Mouse (Mus musculus): Measurements from ENCODE around the gene Phlpp1.

The Phlpp1 gene

DNA sequence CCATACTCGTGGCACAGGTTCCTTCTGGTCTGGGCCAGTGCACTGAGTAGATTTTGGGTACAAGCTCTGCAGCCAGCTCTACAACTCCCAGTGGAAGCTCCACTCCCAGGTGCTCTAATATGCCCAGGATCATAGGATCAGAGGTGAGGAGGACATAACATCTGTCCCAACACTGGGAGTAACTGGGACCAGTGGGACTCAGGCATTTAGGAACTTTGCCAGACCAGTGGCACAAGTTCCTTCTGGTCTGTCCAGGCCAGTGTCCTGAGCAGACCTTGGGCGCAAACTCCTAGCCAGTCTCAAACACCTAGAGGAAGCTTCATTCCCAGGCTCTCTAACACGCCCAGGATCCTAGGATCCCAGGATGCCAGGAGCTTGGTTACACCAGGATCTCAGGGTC is 72.7 kb downstream of the Phlpp1 start:
- H3K27me3 ChIP-seq (ENCODE audit: insufficient read depth, low read length) = no peaks in the 10 kb centered on the region
- H3K4me1 ChIP-seq (replicated peaks; ENCODE audit: low read depth, low read length) = no peaks in the 10 kb centered on the region
- H3K36me3 ChIP-seq (ENCODE audit: insufficient read depth, low read length) = no peaks in the 10 kb centered on the region
- no peak overlapping the region for H3K4me3 ChIP-seq (replicated peaks; ENCODE audit: low read length)
- no peak for TF ChIP-seq NANOG (IDR thresholded peaks at IDR 0.05; ENCODE audit: borderline replicate concordance, low read length)
- H3K9me3 ChIP-seq (ENCODE audit: low read length) = peaks cover 26% of the 10 kb centered on the region

DNA sequence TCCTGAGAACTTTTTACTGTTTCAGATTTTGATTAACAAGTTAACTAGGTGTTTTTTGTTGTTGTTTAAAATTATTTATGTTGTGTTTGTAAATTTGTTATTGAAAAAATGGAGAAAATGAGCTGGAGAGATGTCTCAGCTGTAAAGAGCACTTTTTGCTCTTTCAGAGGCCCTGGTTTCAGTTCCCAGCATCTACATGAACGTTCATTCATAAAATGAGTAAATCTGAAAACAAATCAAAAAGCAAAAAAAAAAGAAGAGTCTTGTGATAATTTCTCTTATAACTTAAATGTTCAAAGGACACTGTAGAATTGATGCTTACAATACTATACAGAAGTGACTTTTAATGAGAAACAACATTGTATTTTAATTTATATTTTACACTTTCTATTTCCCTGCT is 82.5 kb downstream of the Phlpp1 start:
- Histone ChIP-seq H3K4me1 (replicated peaks; ENCODE audit: low read depth, low read length) (no peaks in the 10 kb centered on the region), H3K36me3 (ENCODE audit: insufficient read depth, low read length) (no peaks in the 10 kb centered on the region), H3K4me3 (replicated peaks; ENCODE audit: low read length) (no peak overlapping the region), H3K9me3 (ENCODE audit: low read length) (no peaks in the 10 kb centered on the region), H3K27me3 (ENCODE audit: insufficient read depth, low read length) (no peaks in the 10 kb centered on the region)
- TF ChIP-seq CTCF (conservative IDR thresholded peaks at IDR 0.05; ENCODE audit: low read length) (no peak), NANOG (IDR thresholded peaks at IDR 0.05; ENCODE audit: borderline replicate concordance, low read length) (no peak), POU5F1 (IDR thresholded peaks at IDR 0.05; ENCODE audit: borderline replicate concordance, low read length) (no peak)

- Histone ChIP-seq H3K4me1 (replicated peaks; ENCODE audit: low read depth, low read length) (no peaks in the 10 kb centered on the region), H3K27me3 (ENCODE audit: insufficient read depth, low read length) (no peaks in the 10 kb centered on the region), H3K4me3 (replicated peaks; ENCODE audit: low read length) (no peak overlapping the region), H3K9me3 (ENCODE audit: low read length) (no peaks in the 10 kb centered on the region), H3K36me3 (ENCODE audit: insufficient read depth, low read length) (no peaks in the 10 kb centered on the region)
- TF ChIP-seq NANOG (IDR thresholded peaks at IDR 0.05; ENCODE audit: borderline replicate concordance, low read length) (no peak), CTCF (conservative IDR thresholded peaks at IDR 0.05; ENCODE audit: low read length) (no peak), POU5F1 (IDR thresholded peaks at IDR 0.05; ENCODE audit: borderline replicate concordance, low read length) (no peak)
Observed at GRCm38 (mm10) chr1:106257176-106257575, 85.6 kb downstream of the Phlpp1 start.

- no peaks in the 10 kb centered on the region for H3K27me3 ChIP-seq (ENCODE audit: insufficient read depth, low read length)
- TF ChIP-seq NANOG (IDR thresholded peaks at IDR 0.05; ENCODE audit: borderline replicate concordance, low read length) = no peak
- TF ChIP-seq CTCF (conservative IDR thresholded peaks at IDR 0.05; ENCODE audit: low read length) = no peak
- TF ChIP-seq POU5F1 (IDR thresholded peaks at IDR 0.05; ENCODE audit: borderline replicate concordance, low read length) = no peak
- no peaks in the 10 kb centered on the region for H3K36me3 ChIP-seq (ENCODE audit: insufficient read depth, low read length)
Observed at GRCm38 (mm10) chr1:106268028-106268799, 96.7 kb downstream of the Phlpp1 start.

GRCm38 (mm10) chr1:106269337-106269736 is 97.8 kb downstream of the Phlpp1 start:
- Histone ChIP-seq H3K36me3 (ENCODE audit: insufficient read depth, low read length) (no peaks in the 10 kb centered on the region), H3K4me3 (replicated peaks; ENCODE audit: low read length) (no peak overlapping the region), H3K9me3 (ENCODE audit: low read length) (no peaks in the 10 kb centered on the region), H3K27me3 (ENCODE audit: insufficient read depth, low read length) (no peaks in the 10 kb centered on the region), H3K4me1 (replicated peaks; ENCODE audit: low read depth, low read length) (peaks cover 16% of the 10 kb centered on the region)
- no peak for TF ChIP-seq POU5F1 (IDR thresholded peaks at IDR 0.05; ENCODE audit: borderline replicate concordance, low read length)
- TF ChIP-seq CTCF (conservative IDR thresholded peaks at IDR 0.05; ENCODE audit: low read length) = no peak
- no peak for TF ChIP-seq NANOG (IDR thresholded peaks at IDR 0.05; ENCODE audit: borderline replicate concordance, low read length)

More at GRCm38 (mm10) chr1:106268028-106268799, 96.7 kb downstream of the Phlpp1 start:
- Histone ChIP-seq H3K4me1 (replicated peaks; ENCODE audit: low read depth, low read length) (peaks cover 9% of the 10 kb centered on the region), H3K9me3 (ENCODE audit: low read length) (no peaks in the 10 kb centered on the region), H3K4me3 (replicated peaks; ENCODE audit: low read length) (no peak overlapping the region)

DNA sequence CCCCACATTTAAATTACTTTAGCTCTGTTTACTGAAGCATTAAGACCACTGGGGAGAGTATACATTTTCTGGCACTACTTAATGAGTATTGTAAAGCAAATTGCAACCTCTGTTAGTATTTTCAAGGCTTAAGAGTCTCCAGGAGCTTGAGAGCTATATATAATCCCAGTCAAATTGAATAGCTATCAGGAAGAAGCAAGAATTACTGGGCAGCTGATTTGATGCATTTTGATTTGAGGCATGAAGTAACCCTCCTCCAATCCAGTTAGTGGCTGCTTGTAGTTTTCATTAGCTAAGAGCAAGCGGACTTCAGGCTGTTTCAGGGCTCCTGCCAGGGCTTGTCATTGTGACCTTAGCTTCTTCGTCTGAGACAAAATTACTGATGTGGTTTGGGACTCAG is 101.4 kb downstream of the Phlpp1 start:
- Histone ChIP-seq H3K36me3 (ENCODE audit: insufficient read depth, low read length) (no peaks in the 10 kb centered on the region), H3K9me3 (ENCODE audit: low read length) (no peaks in the 10 kb centered on the region), H3K4me1 (replicated peaks; ENCODE audit: low read depth, low read length) (peaks cover 32% of the 10 kb centered on the region), H3K4me3 (replicated peaks; ENCODE audit: low read length) (no peak overlapping the region), H3K27me3 (ENCODE audit: insufficient read depth, low read length) (no peaks in the 10 kb centered on the region)
- TF ChIP-seq NANOG (IDR thresholded peaks at IDR 0.05; ENCODE audit: borderline replicate concordance, low read length) (no peak), CTCF (conservative IDR thresholded peaks at IDR 0.05; ENCODE audit: low read length) (no peak), POU5F1 (IDR thresholded peaks at IDR 0.05; ENCODE audit: borderline replicate concordance, low read length) (no peak)

GRCm38 (mm10) chr1:106273801-106274200 is 102.2 kb downstream of the Phlpp1 start:
- Histone ChIP-seq H3K36me3 (ENCODE audit: insufficient read depth, low read length) (no peaks in the 10 kb centered on the region), H3K4me1 (replicated peaks; ENCODE audit: low read depth, low read length) (peaks cover 38% of the 10 kb centered on the region), H3K27me3 (ENCODE audit: insufficient read depth, low read length) (no peaks in the 10 kb centered on the region), H3K9me3 (ENCODE audit: low read length) (no peaks in the 10 kb centered on the region), H3K4me3 (replicated peaks; ENCODE audit: low read length) (no peak overlapping the region)
- TF ChIP-seq NANOG (IDR thresholded peaks at IDR 0.05; ENCODE audit: borderline replicate concordance, low read length) (no peak), POU5F1 (IDR thresholded peaks at IDR 0.05; ENCODE audit: borderline replicate concordance, low read length) (no peak), CTCF (conservative IDR thresholded peaks at IDR 0.05; ENCODE audit: low read length) (no peak)

- H3K27me3 ChIP-seq (ENCODE audit: insufficient read depth, low read length) = no peaks in the 10 kb centered on the region
- H3K4me3 ChIP-seq (replicated peaks; ENCODE audit: low read length) = no peak overlapping the region
- peaks cover 46% of the 10 kb centered on the region for H3K4me1 ChIP-seq (replicated peaks; ENCODE audit: low read depth, low read length)
- TF ChIP-seq NANOG (IDR thresholded peaks at IDR 0.05; ENCODE audit: borderline replicate concordance, low read length) (no peak), CTCF (conservative IDR thresholded peaks at IDR 0.05; ENCODE audit: low read length) (no peak)
- H3K36me3 ChIP-seq (ENCODE audit: insufficient read depth, low read length) = no peaks in the 10 kb centered on the region
- no peaks in the 10 kb centered on the region for H3K9me3 ChIP-seq (ENCODE audit: low read length)
Observed at GRCm38 (mm10) chr1:106274561-106275001, 103.0 kb downstream of the Phlpp1 start.

DNA sequence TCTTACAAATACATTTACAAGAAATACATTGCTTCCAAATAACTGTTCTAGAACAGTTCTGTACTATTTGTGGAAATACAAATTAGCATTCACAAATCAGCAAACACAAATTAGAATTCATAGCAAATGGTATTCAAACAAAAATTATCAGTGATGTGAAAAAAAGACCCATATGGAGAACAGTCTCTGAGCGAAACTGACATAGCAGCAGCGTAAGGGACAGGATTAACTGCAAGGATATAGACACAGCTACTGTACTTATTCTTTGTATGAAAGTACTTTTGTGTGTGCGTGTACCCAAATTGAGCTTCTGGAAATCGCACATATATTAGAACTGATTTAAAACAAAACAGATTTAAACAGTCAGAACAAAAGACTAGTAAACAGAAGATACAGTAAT is 103.6 kb downstream of the Phlpp1 start:
- Histone ChIP-seq H3K4me3 (replicated peaks; ENCODE audit: low read length) (no peak overlapping the region), H3K9me3 (ENCODE audit: low read length) (no peaks in the 10 kb centered on the region), H3K36me3 (ENCODE audit: insufficient read depth, low read length) (no peaks in the 10 kb centered on the region), H3K27me3 (ENCODE audit: insufficient read depth, low read length) (no peaks in the 10 kb centered on the region), H3K4me1 (replicated peaks; ENCODE audit: low read depth, low read length) (peaks cover 52% of the 10 kb centered on the region)
- no peak for TF ChIP-seq POU5F1 (IDR thresholded peaks at IDR 0.05; ENCODE audit: borderline replicate concordance, low read length)
- no peak for TF ChIP-seq CTCF (conservative IDR thresholded peaks at IDR 0.05; ENCODE audit: low read length)
- TF ChIP-seq NANOG (IDR thresholded peaks at IDR 0.05; ENCODE audit: borderline replicate concordance, low read length) = no peak

Data from E14TG2a.4 (cell line).